Mouse (Mus musculus) WW6 (cell line): ENCODE data around the gene Gpam.

Experiments used
- DNase-seq: peaks from one replicate; pipeline ENCODE4 v3.0.0-alpha.2; 2013; ENCODE audit warnings: low read depth, low spot score

Gpam gene

GRCm38 (mm10) chr19:55103081-55103830 is 23.8 kb downstream of the Gpam start:
- DNase-seq: no peak

- DNase-seq: no peak
These were observed 25.4 kb downstream of the Gpam start for GRCm38 (mm10) chr19:55101659-55102058.

GRCm38 (mm10) chr19:55100227-55101140 is 26.6 kb downstream of the Gpam start:
- DNase-seq: no peak

GRCm38 (mm10) chr19:55099184-55100160 is 27.6 kb downstream of the Gpam start:
- DNase-seq: peak; percentile 61

- no peak for DNase-seq
These were observed 28.4 kb downstream of the Gpam start for GRCm38 (mm10) chr19:55098409-55099183.

GRCm38 (mm10) chr19:55097396-55097967 is 29.6 kb downstream of the Gpam start:
- no peak for DNase-seq

- DNase-seq: no peak
These were observed 30.4 kb downstream of the Gpam start for GRCm38 (mm10) chr19:55096666-55097065.

GRCm38 (mm10) chr19:55095547-55095946 is 31.5 kb downstream of the Gpam start:
- no peak for DNase-seq

GRCm38 (mm10) chr19:55091602-55092413 is 35.2 kb downstream of the Gpam start:
- DNase-seq: no peak

GRCm38 (mm10) chr19:55090885-55091284 is 36.2 kb downstream of the Gpam start:
- no peak for DNase-seq

GRCm38 (mm10) chr19:55090142-55090541 is 36.9 kb downstream of the Gpam start:
- no peak for DNase-seq

GRCm38 (mm10) chr19:55087776-55088175 is 39.3 kb downstream of the Gpam start:
- no peak for DNase-seq

GRCm38 (mm10) chr19:55085857-55086185 is 41.2 kb downstream of the Gpam start:
- DNase-seq: no peak

GRCm38 (mm10) chr19:55084971-55085856 is 41.8 kb downstream of the Gpam start:
- DNase-seq: no peak

- no peak for DNase-seq
These were observed 50.2 kb downstream of the Gpam start for GRCm38 (mm10) chr19:55076822-55077221.

- DNase-seq: no peak
These were observed 54.0 kb downstream of the Gpam start for GRCm38 (mm10) chr19:55073004-55073403.

- no peak for DNase-seq
These were observed 58.0 kb downstream of the Gpam start for GRCm38 (mm10) chr19:55069054-55069453.

- DNase-seq: no peak
These were observed 63.8 kb downstream of the Gpam start for GRCm38 (mm10) chr19:55063272-55063671.

- DNase-seq: no peak
These were observed 64.5 kb downstream of the Gpam start for GRCm38 (mm10) chr19:55062501-55062900.
